Mouse (Mus musculus) heart, embryonic 12.5 days (tissue): ENCODE data around the gene Lrrc38. TPM values are rescaled to one million over a fixed set of nuclear protein-coding genes. Genes with fewer than 3 reads are reported as not detected.

Source experiments
- ATAC-seq: fragments of 200-750 bp; cut with Nextera tagmentation; 2 replicates; pipeline ENCODE4 v1.8.0; 2017; ENCODE audit warnings: moderate TSS enrichment, moderate library complexity; ENCODE audit not compliant: insufficient number of reproducible peaks, low FRiP score
- H3K27ac ChIP-seq: fragments of 300-500 bp; sonication (generic); 2 replicates; pipeline ENCODE4 v1.5.1; 2016; ENCODE audit warnings: mild to moderate bottlenecking, moderate library complexity; ENCODE audit not compliant: poor library complexity, severe bottlenecking
- H3K27me3 ChIP-seq: fragments of 300-500 bp; sonication (generic); replicated peaks from 2 replicates; pipeline ENCODE4 v1.6.1; 2016; ENCODE audit warnings: mild to moderate bottlenecking, moderate library complexity
- H3K36me3 ChIP-seq: fragments of 300-500 bp; sonication (generic); 2 replicates; pipeline ENCODE4 v1.6.1; 2016; ENCODE audit warnings: mild to moderate bottlenecking, moderate library complexity
- H3K4me1 ChIP-seq: fragments of 300-500 bp; sonication (generic); replicated peaks from 2 replicates; pipeline ENCODE4 v1.6.1; 2016; ENCODE audit warnings: mild to moderate bottlenecking
- H3K4me2 ChIP-seq: fragments of 300-500 bp; sonication (generic); 2 replicates; pipeline ENCODE4 v1.6.1; 2016; ENCODE audit warnings: mild to moderate bottlenecking, moderate library complexity
- H3K4me3 ChIP-seq: fragments of 300-500 bp; sonication (generic); 2 replicates; pipeline ENCODE4 v1.5.1; 2016; ENCODE audit warnings: mild to moderate bottlenecking
- H3K9ac ChIP-seq: fragments of 300-500 bp; sonication (generic); 2 replicates; pipeline ENCODE4 v1.6.1; 2016; ENCODE audit warnings: mild to moderate bottlenecking, moderate library complexity
- H3K9me3 ChIP-seq: fragments of 300-500 bp; sonication (generic); replicated peaks from 2 replicates; pipeline ENCODE4 v1.6.1; 2016; ENCODE audit warnings: mild to moderate bottlenecking, moderate library complexity
- WGBS: fragments of 180-500 bp; shearing (Covaris S2); methylation state at CpG from one replicate; pipeline ENCODE4 v1.1.7; 2016; 5-methylcytosine and 5-hydroxymethylcytosine counted together
- polyA plus RNA-seq: library from polyadenylated mRNA; unstranded; fragments of >200 nt; fragmentation: Nextera tagmentation; extraction: Ambion mirVana; gene quantifications from 2 replicates; pipeline ENCODE4 v1.2.1, GENCODE M21; 2016

Lrrc38 gene
- polyA plus RNA-seq, 1 experiment from 2014 or later = not detected

GRCm38 (mm10) chr4:143350047-143351015 is 774 bp downstream of the Lrrc38 start:
- peak overlapping the region; percentile 98 for H3K4me2 ChIP-seq
- peak overlapping the region; percentile 60 for H3K4me3 ChIP-seq
- peak overlapping the region; percentile 36 for H3K9ac ChIP-seq
- H3K4me1 ChIP-seq = peaks cover 21% of the 10 kb centered on the region
- H3K27ac ChIP-seq = no peak overlapping the region
- ATAC-seq = 0 out of 2 replicates have a peak, but pooled peaks have one; percentile 23
- H3K27me3 ChIP-seq = peaks cover 54% of the 10 kb centered on the region
- H3K36me3 ChIP-seq = no peaks in the 10 kb centered on the region
- H3K9me3 ChIP-seq = no peaks in the 10 kb centered on the region
- whole genome bisulfite sequencing = 2% methylated on average over 72 of the region's 72 CpGs

GRCm38 (mm10) chr4:143352301-143352700 is 2.7 kb downstream of the Lrrc38 start:
- Histone ChIP-seq H3K27me3 (peaks cover 54% of the 10 kb centered on the region), H3K36me3 (no peaks in the 10 kb centered on the region), H3K4me1 (peaks cover 21% of the 10 kb centered on the region), H3K9me3 (no peaks in the 10 kb centered on the region), H3K9ac (no peak overlapping the region), H3K4me3 (no peak overlapping the region), H3K27ac (no peak overlapping the region), H3K4me2 (no peak overlapping the region)
- 69% methylated on average over 4 of the region's 4 CpGs for WGBS
- no peak for ATAC-seq

GRCm38 (mm10) chr4:143361520-143361919 is 12.0 kb downstream of the Lrrc38 start:
- H3K9me3 ChIP-seq = no peaks in the 10 kb centered on the region
- WGBS = 63% methylated on average over 10 of the region's 10 CpGs
- H3K27ac ChIP-seq = no peak overlapping the region
- 0 out of 2 replicates have a peak, but pooled peaks cover 3% of the 10 kb centered on the region for H3K4me1 ChIP-seq
- no peak overlapping the region for H3K9ac ChIP-seq
- no peak overlapping the region for H3K4me2 ChIP-seq
- H3K4me3 ChIP-seq = no peak overlapping the region
- no peaks in the 10 kb centered on the region for H3K27me3 ChIP-seq
- no peak for ATAC-seq
- H3K36me3 ChIP-seq = no peaks in the 10 kb centered on the region

- Histone ChIP-seq H3K9ac (no peak overlapping the region), H3K27me3 (0 out of 2 replicates have a peak, but pooled peaks cover 4% of the 10 kb centered on the region), H3K4me3 (no peak overlapping the region), H3K4me1 (0 out of 2 replicates have a peak, but pooled peaks cover 5% of the 10 kb centered on the region), H3K27ac (no peak overlapping the region), H3K4me2 (peak overlapping the region; percentile 1; the same call in 1 of the 2 replicates), H3K36me3 (no peaks in the 10 kb centered on the region), H3K9me3 (no peaks in the 10 kb centered on the region)
- WGBS = 40% methylated on average over 15 of the region's 15 CpGs
- no peak for ATAC-seq
Observed at GRCm38 (mm10) chr4:143366415-143367041, 17.0 kb downstream of the Lrrc38 start.

- peak overlapping the region; percentile 18; the same call in 1 of the 2 replicates for H3K4me2 ChIP-seq
- H3K4me1 ChIP-seq = peaks cover 5% of the 10 kb centered on the region; the same call in 1 of the 2 replicates
- H3K9ac ChIP-seq = no peak overlapping the region
- H3K36me3 ChIP-seq = no peaks in the 10 kb centered on the region
- no peak overlapping the region for H3K27ac ChIP-seq
- ATAC-seq = no peak
- peaks cover 15% of the 10 kb centered on the region for H3K27me3 ChIP-seq
- WGBS = 49% methylated on average over 7 of the region's 7 CpGs
- no peak overlapping the region for H3K4me3 ChIP-seq
- H3K9me3 ChIP-seq = no peaks in the 10 kb centered on the region
Observed at GRCm38 (mm10) chr4:143379480-143379879, 29.9 kb downstream of the Lrrc38 start.

- H3K4me1 ChIP-seq = peaks cover 5% of the 10 kb centered on the region; the same call in 1 of the 2 replicates
- 0 out of 2 replicates have a peak, but pooled peaks have one; percentile 22 for ATAC-seq
- H3K27ac ChIP-seq = no peak overlapping the region
- no peak overlapping the region for H3K4me3 ChIP-seq
- peak overlapping the region; percentile 18; the same call in 1 of the 2 replicates for H3K4me2 ChIP-seq
- no peaks in the 10 kb centered on the region for H3K36me3 ChIP-seq
- no peak overlapping the region for H3K9ac ChIP-seq
- H3K9me3 ChIP-seq = no peaks in the 10 kb centered on the region
- 21% methylated on average over 15 of the region's 15 CpGs for WGBS
- peaks cover 15% of the 10 kb centered on the region for H3K27me3 ChIP-seq
Observed at GRCm38 (mm10) chr4:143379931-143380715, 30.6 kb downstream of the Lrrc38 start.

- no peak for ATAC-seq
- H3K27ac ChIP-seq = no peak overlapping the region
- 1% methylated on average over 5 of the region's 5 CpGs for WGBS
- no peak overlapping the region for H3K4me2 ChIP-seq
- H3K36me3 ChIP-seq = no peaks in the 10 kb centered on the region
- H3K9me3 ChIP-seq = no peaks in the 10 kb centered on the region
- H3K4me1 ChIP-seq = peaks cover 5% of the 10 kb centered on the region; the same call in 1 of the 2 replicates
- H3K9ac ChIP-seq = no peak overlapping the region
- peaks cover 15% of the 10 kb centered on the region for H3K27me3 ChIP-seq
- H3K4me3 ChIP-seq = no peak overlapping the region
Observed at GRCm38 (mm10) chr4:143380716-143381004, 31.1 kb downstream of the Lrrc38 start.

GRCm38 (mm10) chr4:143382163-143382562 is 32.6 kb downstream of the Lrrc38 start:
- no peaks in the 10 kb centered on the region for H3K9me3 ChIP-seq
- H3K27ac ChIP-seq = no peak overlapping the region
- H3K4me2 ChIP-seq = no peak overlapping the region
- no peak overlapping the region for H3K9ac ChIP-seq
- H3K27me3 ChIP-seq = peaks cover 15% of the 10 kb centered on the region
- H3K4me3 ChIP-seq = no peak overlapping the region
- no peaks in the 10 kb centered on the region for H3K36me3 ChIP-seq
- peaks cover 5% of the 10 kb centered on the region; the same call in 1 of the 2 replicates for H3K4me1 ChIP-seq
- no peak for ATAC-seq
- WGBS = 65% methylated on average over 3 of the region's 3 CpGs

- no peak for ATAC-seq
- no peak overlapping the region for H3K4me3 ChIP-seq
- peaks cover 7% of the 10 kb centered on the region for H3K27me3 ChIP-seq
- no peak overlapping the region for H3K27ac ChIP-seq
- no peaks in the 10 kb centered on the region for H3K36me3 ChIP-seq
- no peak overlapping the region for H3K4me2 ChIP-seq
- H3K4me1 ChIP-seq = peaks cover 5% of the 10 kb centered on the region; the same call in 1 of the 2 replicates
- no peak overlapping the region for H3K9ac ChIP-seq
- 43% methylated on average over 4 of the region's 4 CpGs for WGBS
- H3K9me3 ChIP-seq = no peaks in the 10 kb centered on the region
Observed at GRCm38 (mm10) chr4:143383646-143384045, 34.1 kb downstream of the Lrrc38 start.

GRCm38 (mm10) chr4:143388955-143389702 is 39.6 kb downstream of the Lrrc38 start:
- H3K36me3 ChIP-seq = no peaks in the 10 kb centered on the region
- 7% methylated on average over 37 of the region's 43 CpGs for WGBS
- H3K27ac ChIP-seq = no peak overlapping the region
- H3K4me3 ChIP-seq = peak overlapping the region; percentile 50
- ATAC-seq = peak; percentile 85
- peaks cover 4% of the 10 kb centered on the region; the same call in 1 of the 2 replicates for H3K9me3 ChIP-seq
- peak overlapping the region; percentile 71 for H3K9ac ChIP-seq
- H3K27me3 ChIP-seq = no peaks in the 10 kb centered on the region
- peak overlapping the region; percentile 79 for H3K4me2 ChIP-seq
- no peaks in the 10 kb centered on the region for H3K4me1 ChIP-seq
